Mouse (Mus musculus): ENCODE measurements at regions not wholly inside any gene's neighbourhood (a gene's known extent, or its start where the extent isn't known, plus 50 kb on each side); places are given as distances from the start of the nearest gene placed in this dataset.

GRCm38 (mm10) chr3:52708746-52709145, 308.3 kb downstream of the Cog6 start:
- TF ChIP-seq CTCF (IDR thresholded peaks at IDR 0.05; ENCODE audit: low read depth, low read length) (no peak), GATA1 (IDR thresholded peaks at IDR 0.05; ENCODE audit: borderline replicate concordance, low read length) (no peak)
